Mouse (Mus musculus) G1E (cell line): ENCODE measurements around the gene Rheb. TPM values are rescaled to one million over a fixed set of nuclear protein-coding genes. Genes with fewer than 3 reads are reported as not detected.
A peak's percentile ranks its signal among the peaks of the same experiment; 100 is the strongest.
"Not testable (repeated sequence)": the region's sequence is repeated elsewhere in the genome, so short reads cannot be mapped to it uniquely, and the experiment has no call there.

Experiments
- ATAC-seq: 2 replicates; pipeline ENCODE4 v1.8.0; 2016; ENCODE audit warnings: mild to moderate bottlenecking; ENCODE audit not compliant: insufficient number of reproducible peaks, poor library complexity, low FRiP score, severe bottlenecking; ENCODE audit errors: extremely low read depth
- DNase-seq: peaks from one replicate; pipeline ENCODE4 v3.0.0; 2012; ENCODE audit warnings: low spot score
- H3K27me3 ChIP-seq: 2 replicates; pipeline ENCODE4 v1.6.1; 2012; ENCODE audit warnings: mild to moderate bottlenecking, low read length, inconsistent platforms; ENCODE audit not compliant: insufficient read depth
- H3K36me3 ChIP-seq: replicated peaks from 2 replicates; pipeline ENCODE3; 2012; ENCODE audit warnings: mild to moderate bottlenecking, inconsistent platforms
- H3K4me1 ChIP-seq: 2 replicates; pipeline ENCODE4 v1.6.1; 2012; ENCODE audit warnings: low read depth, low read length, inconsistent platforms, mixed read lengths; ENCODE audit not compliant: insufficient read depth
- H3K4me3 ChIP-seq: 2 replicates; pipeline ENCODE4 v1.5.1; 2012; ENCODE audit warnings: low read depth, mild to moderate bottlenecking, inconsistent platforms, low read length, moderate library complexity, mixed read lengths
- H3K9me3 ChIP-seq: replicated peaks from 2 replicates; pipeline ENCODE4 v1.6.1; 2012; ENCODE audit warnings: inconsistent platforms
- CTCF ChIP-seq: IDR thresholded peaks from 2 replicates; pipeline ENCODE4 v1.5.1; 2012; ENCODE audit warnings: low read depth, low read length, inconsistent platforms, mixed read lengths
- GATA1 ChIP-seq: IDR thresholded peaks from 2 replicates; pipeline ENCODE4 v1.6.1; 2012; ENCODE audit warnings: borderline replicate concordance, low read length, inconsistent platforms, mixed read lengths
- GATA2 ChIP-seq: IDR thresholded peaks from 2 replicates; pipeline ENCODE4 v1.6.1; 2012; ENCODE audit warnings: low read depth, low read length, inconsistent platforms, borderline replicate concordance
- POLR2AphosphoS5 ChIP-seq: IDR thresholded peaks from 2 replicates; pipeline ENCODE4 v1.6.1; 2012; ENCODE audit warnings: low read depth, low read length, inconsistent platforms; ENCODE audit not compliant: insufficient replicate concordance
- TAL1 ChIP-seq: conservative IDR thresholded peaks from 2 replicates; pipeline ENCODE4 v1.6.1; 2012; ENCODE audit warnings: low read depth, low read length, inconsistent platforms, mixed read lengths
- polyA plus RNA-seq: library from polyadenylated mRNA; stranded (reverse); fragments of >175 nt; gene quantifications from 2 replicates; pipeline ENCODE4 v1.2.3, GENCODE M21; 2012
- total RNA-seq, 2 experiments: library from RNA; stranded (forward) in 1 of 2; stranded (reverse) in 1 of 2; fragments of 200-1000 nt in 1 of 2; fragments of >200 nt in 1 of 2; fragmentation: Nextera tagmentation in 1 of 2; gene quantifications; 2 replicates each; pipeline ENCODE4 v1.2.3; 2014 to 2017

Gene Rheb
- total and polyA plus RNA-seq, 3 experiments, result 22.1 to 65.1 (median 55.3) TPM

- H3K4me1 ChIP-seq, result no peaks in the 10 kb centered on the region
- H3K9me3 ChIP-seq, result no peaks in the 10 kb centered on the region
- no peak for TF ChIP-seq TAL1
- H3K36me3 ChIP-seq, result no peaks in the 10 kb centered on the region
- H3K4me3 ChIP-seq, result no peak overlapping the region
- ATAC-seq (no peak), DNase-seq (no peak)
- peaks cover 6% of the 10 kb centered on the region for H3K27me3 ChIP-seq
Observed at GRCm38 (mm10) chr5:24861449-24861930, 19.1 kb upstream of the Rheb start.

- Histone ChIP-seq H3K36me3 (no peaks in the 10 kb centered on the region), H3K27me3 (peaks cover 6% of the 10 kb centered on the region), H3K4me3 (no peak overlapping the region), H3K4me1 (no peaks in the 10 kb centered on the region), H3K9me3 (no peaks in the 10 kb centered on the region)
- DNase-seq (no peak), ATAC-seq (no peak)
- TF ChIP-seq CTCF (no peak), GATA1 (no peak), TAL1 (no peak), GATA2 (no peak), POLR2AphosphoS5 (no peak)
Observed at GRCm38 (mm10) chr5:24860635-24861448, 18.4 kb upstream of the Rheb start.

GRCm38 (mm10) chr5:24859771-24860540, 17.5 kb upstream of the Rheb start:
- Histone ChIP-seq H3K36me3 (no peaks in the 10 kb centered on the region), H3K4me3 (no peak overlapping the region), H3K4me1 (0 out of 2 replicates have a peak, but pooled peaks cover 6% of the 10 kb centered on the region), H3K27me3 (peaks cover 9% of the 10 kb centered on the region), H3K9me3 (no peaks in the 10 kb centered on the region)
- DNase-seq (no peak), ATAC-seq (no peak)
- TF ChIP-seq TAL1 (no peak), GATA1 (no peak), CTCF (no peak), GATA2 (no peak), POLR2AphosphoS5 (no peak)

- TF ChIP-seq GATA1 (no peak), GATA2 (no peak), POLR2AphosphoS5 (no peak), TAL1 (no peak), CTCF (no peak)
- no peaks in the 10 kb centered on the region for H3K9me3 ChIP-seq
- H3K4me1 ChIP-seq, result 0 out of 2 replicates have a peak, but pooled peaks cover 6% of the 10 kb centered on the region
- peak; percentile 75; the same call in 1 of the 2 replicates for ATAC-seq
- DNase-seq, result no peak
- H3K4me3 ChIP-seq, result no peak overlapping the region
- no peaks in the 10 kb centered on the region for H3K36me3 ChIP-seq
- peaks cover 18% of the 10 kb centered on the region; the same call in 1 of the 2 replicates for H3K27me3 ChIP-seq
Observed at GRCm38 (mm10) chr5:24854827-24855600, 12.6 kb upstream of the Rheb start.

GRCm38 (mm10) chr5:24854256-24854655, 11.8 kb upstream of the Rheb start:
- TF ChIP-seq POLR2AphosphoS5 (no peak), GATA2 (no peak), TAL1 (no peak), CTCF (no peak), GATA1 (no peak)
- DNase-seq (no peak), ATAC-seq (no peak)
- Histone ChIP-seq H3K36me3 (no peaks in the 10 kb centered on the region), H3K4me1 (0 out of 2 replicates have a peak, but pooled peaks cover 6% of the 10 kb centered on the region), H3K4me3 (no peak overlapping the region), H3K27me3 (peaks cover 21% of the 10 kb centered on the region), H3K9me3 (no peaks in the 10 kb centered on the region)

GRCm38 (mm10) chr5:24848261-24848660, 5.8 kb upstream of the Rheb start:
- peaks cover 18% of the 10 kb centered on the region for H3K27me3 ChIP-seq
- DNase-seq, H3K4me3 ChIP-seq, H3K9me3 ChIP-seq, H3K4me1 ChIP-seq, ATAC-seq, H3K36me3 ChIP-seq: not testable (repeated sequence)
